ENCODE assay signal across 14 mouse cellular contexts in genomic region chr7:74693049-74693448, GRCm38 (mm10).
DNase-seq lines count a peak whose midpoint lies in the region; ATAC-seq and TF ChIP-seq lines count a peak whose summit lies in the region.
"Had no signal": no experiment of that assay in that cellular context is flagged by ENCODE, and none has a peak within 500 bp of the region (broad histone marks: within the 10 kb centered on the region; RNA-seq: fewer than 3 reads in every experiment).

No protein-coding gene starts in this region.

- intact Hi-C loops in left cerebral cortex, postnatal 14 days (cut with DNase I): no loop called here

- no peak for TF ChIP-seq POLR2A in lung, adult 2 months (IDR thresholded peaks at IDR 0.05; ENCODE audit: borderline replicate concordance, extremely low read depth, low read depth, low read length)
- TF ChIP-seq POLR2A in thymus, adult 2 months (IDR thresholded peaks at IDR 0.05; ENCODE audit: control insufficient read depth, extremely low read depth, insufficient read depth, low read length, poor library complexity): no peak

- H3K9ac ChIP-seq in heart, embryonic 12.5 days: no peak overlapping the region
- H3K9ac ChIP-seq in liver, embryonic 16.5 days (ENCODE audit: low read depth, low read length): no peak overlapping the region
- no peak overlapping the region for H3K9ac ChIP-seq in liver, embryonic 12.5 days
- H3K9ac ChIP-seq: limb, embryonic 15.5 days had no signal

- H3K9me3 ChIP-seq in heart, embryonic 12.5 days (replicated peaks): no peaks in the 10 kb centered on the region
- H3K9me3 ChIP-seq in liver, embryonic 16.5 days (replicated peaks; ENCODE audit: control insufficient read depth, low read length): no peaks in the 10 kb centered on the region
- no peaks in the 10 kb centered on the region for H3K9me3 ChIP-seq in liver, embryonic 12.5 days (replicated peaks)
- H3K9me3 ChIP-seq: limb, embryonic 15.5 days; midbrain, embryonic 10.5 days had no signal

- TF ChIP-seq CTCF in lung, adult 2 months (IDR thresholded peaks at IDR 0.05; ENCODE audit: insufficient read depth, low read length): no peak
- TF ChIP-seq CTCF in thymus, adult 2 months (IDR thresholded peaks at IDR 0.05; ENCODE audit: borderline replicate concordance, control insufficient read depth, extremely low read depth, insufficient read depth, low read length, poor library complexity): no peak

- no peaks in the 10 kb centered on the region for H3K4me1 ChIP-seq in heart, embryonic 12.5 days (replicated peaks)
- H3K4me1 ChIP-seq in liver, embryonic 16.5 days (ENCODE audit: control insufficient read depth, low read depth, low read length): no peaks in the 10 kb centered on the region
- H3K4me1 ChIP-seq in liver, embryonic 12.5 days: no peaks in the 10 kb centered on the region
- peaks cover 5% of the 10 kb centered on the region for H3K4me1 ChIP-seq in lung, adult 2 months (ENCODE audit: control insufficient read depth, insufficient read depth, low read length)
- peaks cover 13% of the 10 kb centered on the region for H3K4me1 ChIP-seq in thymus, adult 2 months (replicated peaks; ENCODE audit: control insufficient read depth, insufficient read depth, low read length)
- H3K4me1 ChIP-seq: limb, embryonic 15.5 days; midbrain, embryonic 10.5 days had no signal

- 39% methylated on average over 3 of the region's 3 CpGs for WGBS in heart, embryonic 12.5 days
- WGBS in liver, embryonic 16.5 days (ENCODE audit: insufficient replicate concordance): 36% methylated on average over 3 of the region's 3 CpGs
- 34% methylated on average over 3 of the region's 3 CpGs for WGBS in liver, embryonic 12.5 days (ENCODE audit: insufficient replicate concordance)
- 32% methylated on average over 3 of the region's 3 CpGs for WGBS in lung, adult 2 months
- 58% methylated on average over 3 of the region's 3 CpGs for WGBS in thymus, adult 2 months

- no peaks in the 10 kb centered on the region for H3K36me3 ChIP-seq in heart, embryonic 12.5 days
- H3K36me3 ChIP-seq in liver, embryonic 16.5 days (ENCODE audit: control insufficient read depth, insufficient read depth): no peaks in the 10 kb centered on the region
- H3K36me3 ChIP-seq in liver, embryonic 12.5 days: no peaks in the 10 kb centered on the region
- no peaks in the 10 kb centered on the region for H3K36me3 ChIP-seq in thymus, adult 2 months (ENCODE audit: control insufficient read depth, insufficient read depth, low read length)
- H3K36me3 ChIP-seq: limb, embryonic 15.5 days; midbrain, embryonic 10.5 days had no signal

- no peaks in the 10 kb centered on the region; the same call in 1 of the 2 replicates for H3K27me3 ChIP-seq in heart, embryonic 12.5 days (replicated peaks)
- H3K27me3 ChIP-seq in liver, embryonic 16.5 days (ENCODE audit: control insufficient read depth, insufficient read depth, low read depth, low read length): no peaks in the 10 kb centered on the region
- no peaks in the 10 kb centered on the region for H3K27me3 ChIP-seq in liver, embryonic 12.5 days (replicated peaks)
- no peaks in the 10 kb centered on the region for H3K27me3 ChIP-seq in thymus, adult 2 months (ENCODE audit: control insufficient read depth, insufficient read depth, low read length)
- H3K27me3 ChIP-seq: limb, embryonic 15.5 days had no signal

- ATAC-seq in heart, embryonic 12.5 days (ENCODE audit: insufficient number of reproducible peaks, low FRiP score): no peak
- ATAC-seq in liver, embryonic 16.5 days (ENCODE audit: low read depth): 0 out of 2 replicates have a peak, but pooled peaks have one; percentile 11
- ATAC-seq in liver, embryonic 12.5 days: no peak
- ATAC-seq in erythroid progenitor cell, adult 5-6 weeks (replicated peaks; ENCODE audit: low FRiP score, poor library complexity, severe bottlenecking): no peak
- ATAC-seq: inflammation-experienced regulatory T-cells, adult 6 months had no signal

- DNase-seq in heart, adult 18-20 months: peak; percentile 13 to 48
- DNase-seq in lung, adult 2 months: peak; percentile 5
- DNase-seq in thymus, adult 2 months: no peak
- no peak for DNase-seq in left cerebral cortex, postnatal 14 days (ENCODE audit: low spot score in 2 of 2)
- DNase-seq: cerebellum, adult 9-11 months; gastrocnemius, postnatal 14 days had no signal

- H3K27ac ChIP-seq in heart, embryonic 12.5 days (ENCODE audit: poor library complexity, severe bottlenecking): no peak overlapping the region
- H3K27ac ChIP-seq in liver, embryonic 16.5 days (ENCODE audit: low read length): no peak overlapping the region
- no peak overlapping the region for H3K27ac ChIP-seq in liver, embryonic 12.5 days
- no peak overlapping the region for H3K27ac ChIP-seq in thymus, adult 2 months (ENCODE audit: control insufficient read depth, insufficient read depth, low read length)
- H3K27ac ChIP-seq: limb, embryonic 15.5 days; midbrain, embryonic 10.5 days had no signal

- H3K4me3 ChIP-seq in heart, embryonic 12.5 days: no peak overlapping the region
- H3K4me3 ChIP-seq in liver, embryonic 16.5 days (ENCODE audit: low read depth, low read length): no peak overlapping the region
- H3K4me3 ChIP-seq in liver, embryonic 12.5 days: no peak overlapping the region
- H3K4me3 ChIP-seq in lung, adult 2 months (replicated peaks; ENCODE audit: extremely low read depth, low read depth, low read length): no peak overlapping the region
- H3K4me3 ChIP-seq in thymus, adult 2 months (ENCODE audit: control insufficient read depth, insufficient read depth, low read length): no peak overlapping the region
- H3K4me3 ChIP-seq: limb, embryonic 15.5 days; midbrain, embryonic 10.5 days; myocyte had no signal

- no peak overlapping the region for H3K4me2 ChIP-seq in heart, embryonic 12.5 days
- H3K4me2 ChIP-seq in liver, embryonic 16.5 days (ENCODE audit: low read depth, low read length): no peak overlapping the region
- no peak overlapping the region for H3K4me2 ChIP-seq in liver, embryonic 12.5 days
- H3K4me2 ChIP-seq: limb, embryonic 15.5 days had no signal

Comparison
In these comparisons a context has a peak if more than half of its experiments do, and no peak if none do; other contexts are left out.
1. DNase-seq: peak in heart, adult 18-20 months (2 of 2) and lung, adult 2 months (single experiment); none in thymus, adult 2 months (single experiment) and left cerebral cortex, postnatal 14 days (0 of 2).